Mouse (Mus musculus): ENCODE results near the gene Tpk1. TPM values are rescaled to one million over a fixed set of nuclear protein-coding genes. Genes with fewer than 3 reads are reported as not detected.
"Not testable (repeated sequence)": the region's sequence is repeated elsewhere in the genome, so short reads cannot be mapped to it uniquely, and the experiment has no call there.

Tpk1 gene
- total and polyA plus RNA-seq, 2 experiments: 6.2 to 16.7 TPM

DNA sequence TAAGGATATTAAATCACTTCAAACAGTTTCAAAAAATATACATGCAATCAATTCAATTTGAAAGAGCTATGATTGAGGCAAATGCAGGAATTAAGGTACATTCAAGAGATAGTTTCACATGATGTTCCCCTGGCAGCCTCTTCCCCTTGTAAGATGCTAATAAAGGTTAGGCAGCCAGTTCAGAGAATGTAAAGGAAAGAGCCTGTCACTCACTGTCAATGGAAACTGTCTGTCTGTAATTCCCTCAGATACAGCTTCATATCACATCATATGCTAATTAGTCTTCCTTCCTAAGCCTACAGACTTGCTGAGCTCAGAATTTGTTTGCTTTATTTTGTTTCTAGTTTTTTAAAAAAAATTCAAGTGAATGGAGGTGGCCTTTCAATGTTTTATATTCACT is 147.7 kb downstream of the Tpk1 start:
- H3K27me3 ChIP-seq (ENCODE audit: control insufficient read depth, insufficient read depth, low read length): no peaks in the 10 kb centered on the region
- TF ChIP-seq POLR2A (IDR thresholded peaks at IDR 0.05; ENCODE audit: extremely low read depth, insufficient read depth, low read length) (no peak), CTCF (IDR thresholded peaks at IDR 0.05; ENCODE audit: low read depth, low read length) (no peak)
- H3K36me3 ChIP-seq (ENCODE audit: control insufficient read depth, insufficient read depth, low read length): no peaks in the 10 kb centered on the region
- H3K79me2 ChIP-seq (ENCODE audit: control insufficient read depth, insufficient read depth, low read length): no peaks in the 10 kb centered on the region
- no peak overlapping the region for H3K27ac ChIP-seq (replicated peaks; ENCODE audit: insufficient read depth, low read depth, low read length)
- H3K4me1 ChIP-seq (ENCODE audit: control insufficient read depth, insufficient read depth, low read length): peaks cover 2% of the 10 kb centered on the region; the same call in 1 of the 2 replicates
- H3K9ac ChIP-seq (ENCODE audit: low read depth, low read length): no peak overlapping the region
- no peak for DNase-seq (ENCODE audit: extremely low read depth, low read depth, low spot score)
- no peak overlapping the region for H3K4me3 ChIP-seq (ENCODE audit: insufficient read depth, low read depth, low read length)

DNA sequence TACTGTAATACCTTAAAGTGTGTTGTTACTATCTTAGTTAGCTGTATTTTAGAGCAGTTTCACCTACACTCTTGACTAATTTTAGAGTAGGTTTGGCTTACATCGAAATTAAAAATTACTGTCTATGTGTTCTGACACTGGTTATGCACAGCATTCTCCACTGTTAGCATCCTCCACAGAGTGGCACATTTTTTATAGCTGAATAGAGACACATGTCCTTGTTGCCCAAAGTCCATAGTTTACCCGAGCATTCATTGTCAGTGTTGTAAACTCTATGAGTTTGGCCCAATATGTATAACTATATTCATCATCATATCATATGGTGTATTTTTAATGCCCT is 148.8 kb downstream of the Tpk1 start:
- Histone ChIP-seq H3K27me3 (ENCODE audit: control insufficient read depth, insufficient read depth, low read length) (no peaks in the 10 kb centered on the region), H3K9ac (ENCODE audit: low read depth, low read length) (no peak overlapping the region), H3K36me3 (ENCODE audit: control insufficient read depth, insufficient read depth, low read length) (no peaks in the 10 kb centered on the region), H3K27ac (replicated peaks; ENCODE audit: insufficient read depth, low read depth, low read length) (no peak overlapping the region), H3K4me3 (ENCODE audit: insufficient read depth, low read depth, low read length) (no peak overlapping the region), H3K79me2 (ENCODE audit: control insufficient read depth, insufficient read depth, low read length) (no peaks in the 10 kb centered on the region), H3K4me1 (ENCODE audit: control insufficient read depth, insufficient read depth, low read length) (peaks cover 2% of the 10 kb centered on the region; the same call in 1 of the 2 replicates)
- no peak for TF ChIP-seq CTCF (IDR thresholded peaks at IDR 0.05; ENCODE audit: low read depth, low read length)
- no peak for TF ChIP-seq POLR2A (IDR thresholded peaks at IDR 0.05; ENCODE audit: extremely low read depth, insufficient read depth, low read length)
- 88% methylated on average over 2 of the region's 2 CpGs for WGBS
- no peak for DNase-seq (ENCODE audit: extremely low read depth, low read depth, low spot score)

DNA sequence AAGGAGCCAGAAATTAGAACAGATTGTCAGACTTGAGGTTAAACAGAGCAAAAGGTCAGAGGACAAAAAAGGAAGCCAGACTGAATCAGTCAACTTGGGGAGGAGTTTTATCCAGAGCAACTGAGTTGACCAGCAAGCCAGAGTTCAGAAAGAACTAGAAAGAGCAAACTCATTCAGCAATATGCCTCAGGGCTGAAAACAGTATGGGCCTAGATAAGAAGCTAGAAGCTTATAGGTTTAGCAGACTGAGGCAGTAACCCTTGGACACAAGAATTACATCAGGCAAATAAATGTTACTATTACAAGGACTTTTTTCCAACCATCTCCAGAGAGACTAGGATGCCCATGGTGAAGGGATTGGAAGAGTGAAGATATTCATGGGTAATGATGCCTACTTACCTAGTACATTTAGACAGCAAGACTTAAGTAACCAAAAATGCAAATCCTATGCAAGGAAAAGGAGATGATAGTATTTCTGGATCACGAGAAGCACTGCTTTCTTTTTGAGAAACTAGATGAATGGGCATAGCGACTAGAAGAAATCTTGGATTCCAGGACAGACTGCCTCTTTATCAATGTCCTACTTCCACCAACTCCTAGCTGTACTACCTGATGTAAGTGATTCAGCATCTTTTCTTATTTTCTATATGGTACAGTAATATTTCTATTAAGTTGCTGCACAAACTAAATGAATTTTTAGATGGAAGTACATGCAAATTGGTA is 149.3 kb downstream of the Tpk1 start:
- TF ChIP-seq CTCF (IDR thresholded peaks at IDR 0.05; ENCODE audit: low read depth, low read length) (no peak), POLR2A (IDR thresholded peaks at IDR 0.05; ENCODE audit: extremely low read depth, insufficient read depth, low read length) (no peak)
- Histone ChIP-seq H3K4me3 (ENCODE audit: insufficient read depth, low read depth, low read length) (no peak overlapping the region), H3K27me3 (ENCODE audit: control insufficient read depth, insufficient read depth, low read length) (no peaks in the 10 kb centered on the region), H3K4me1 (ENCODE audit: control insufficient read depth, insufficient read depth, low read length) (peaks cover 2% of the 10 kb centered on the region; the same call in 1 of the 2 replicates), H3K79me2 (ENCODE audit: control insufficient read depth, insufficient read depth, low read length) (no peaks in the 10 kb centered on the region), H3K9ac (ENCODE audit: low read depth, low read length) (no peak overlapping the region), H3K36me3 (ENCODE audit: control insufficient read depth, insufficient read depth, low read length) (no peaks in the 10 kb centered on the region), H3K27ac (replicated peaks; ENCODE audit: insufficient read depth, low read depth, low read length) (no peak overlapping the region)
- WGBS: 98% methylated on average over 2 of the region's 2 CpGs
- DNase-seq (ENCODE audit: extremely low read depth, low read depth, low spot score): peak; percentile 36

DNA sequence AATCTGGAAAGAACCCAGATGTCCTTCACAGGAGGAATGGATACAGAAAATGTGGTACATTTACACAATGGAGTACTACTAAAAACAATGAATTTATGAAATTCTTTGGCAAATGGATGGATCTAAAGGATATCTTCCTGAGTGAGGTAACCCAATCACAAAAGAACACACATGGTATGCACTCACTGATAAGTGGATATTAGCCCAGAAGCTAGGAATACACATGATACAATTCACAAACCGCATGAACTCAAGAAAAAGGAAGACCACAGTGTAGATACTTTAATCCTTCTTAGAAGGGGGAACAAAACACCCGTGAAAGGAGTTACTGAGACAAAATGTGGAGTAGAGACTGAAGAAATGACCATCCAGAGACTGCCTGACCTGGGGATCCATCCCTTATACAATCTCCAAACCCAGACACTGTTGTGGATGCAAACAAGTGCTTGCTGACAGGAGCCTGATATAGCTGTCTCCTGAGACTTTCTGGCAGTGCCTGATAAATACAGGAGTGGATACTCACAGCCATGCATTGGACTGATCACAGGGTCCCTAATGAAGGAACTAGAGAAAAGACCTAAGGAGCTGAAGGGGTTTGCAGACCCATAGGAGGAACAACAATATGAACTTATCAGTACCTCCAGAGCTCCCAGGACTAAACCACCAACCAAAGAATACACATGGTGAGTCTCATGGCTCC is 159.2 kb downstream of the Tpk1 start:
- 90% methylated on average over 2 of the region's 2 CpGs for WGBS
- H3K79me2 ChIP-seq (ENCODE audit: control insufficient read depth, insufficient read depth, low read length); H3K36me3 ChIP-seq (ENCODE audit: control insufficient read depth, insufficient read depth, low read length); H3K4me1 ChIP-seq (ENCODE audit: control insufficient read depth, insufficient read depth, low read length); DNase-seq (ENCODE audit: extremely low read depth, low read depth, low spot score); H3K9ac ChIP-seq (ENCODE audit: low read depth, low read length); H3K27me3 ChIP-seq (ENCODE audit: control insufficient read depth, insufficient read depth, low read length); H3K27ac ChIP-seq (replicated peaks; ENCODE audit: insufficient read depth, low read depth, low read length); H3K4me3 ChIP-seq (ENCODE audit: insufficient read depth, low read depth, low read length): not testable (repeated sequence)

DNA sequence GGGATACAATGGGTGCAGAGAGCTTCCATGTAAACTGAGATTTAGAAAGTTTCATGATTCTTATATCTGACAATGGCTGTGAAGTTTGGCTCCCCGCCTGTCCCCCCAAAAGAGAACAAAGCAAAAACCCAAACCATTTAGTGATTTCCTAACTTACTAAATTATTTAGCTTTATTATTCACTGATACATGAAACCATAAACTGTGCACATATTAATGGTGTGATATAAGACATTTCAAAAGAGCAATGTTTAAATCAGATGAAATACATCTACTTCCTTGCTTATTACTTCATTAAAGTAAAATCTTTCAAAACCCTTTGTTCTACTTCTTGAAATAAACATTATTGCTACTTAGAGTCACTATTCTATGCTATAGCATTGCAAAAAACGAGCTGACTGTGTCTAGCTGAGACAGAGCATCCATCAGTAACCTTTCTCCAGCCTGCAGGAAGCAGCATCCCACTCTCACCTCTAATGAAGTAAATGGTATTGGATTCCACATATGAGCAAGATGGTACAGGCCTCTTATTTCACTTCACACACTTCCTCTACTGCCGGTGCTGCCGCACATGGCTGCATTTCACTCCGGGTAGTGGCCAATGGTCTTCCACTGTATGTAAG is 161.4 kb downstream of the Tpk1 start:
- no peak for DNase-seq (ENCODE audit: extremely low read depth, low read depth, low spot score)
- H3K4me3 ChIP-seq (ENCODE audit: insufficient read depth, low read depth, low read length): no peak overlapping the region
- 95% methylated on average over 5 of the region's 5 CpGs for WGBS
- no peaks in the 10 kb centered on the region for H3K79me2 ChIP-seq (ENCODE audit: control insufficient read depth, insufficient read depth, low read length)
- H3K4me1 ChIP-seq (ENCODE audit: control insufficient read depth, insufficient read depth, low read length): no peaks in the 10 kb centered on the region
- H3K27ac ChIP-seq (replicated peaks; ENCODE audit: insufficient read depth, low read depth, low read length): no peak overlapping the region
- H3K27me3 ChIP-seq (ENCODE audit: control insufficient read depth, insufficient read depth, low read length): no peaks in the 10 kb centered on the region
- TF ChIP-seq POLR2A (IDR thresholded peaks at IDR 0.05; ENCODE audit: extremely low read depth, insufficient read depth, low read length): no peak
- no peak for TF ChIP-seq CTCF (IDR thresholded peaks at IDR 0.05; ENCODE audit: low read depth, low read length)
- no peaks in the 10 kb centered on the region for H3K36me3 ChIP-seq (ENCODE audit: control insufficient read depth, insufficient read depth, low read length)
- no peak overlapping the region for H3K9ac ChIP-seq (ENCODE audit: low read depth, low read length)

DNA sequence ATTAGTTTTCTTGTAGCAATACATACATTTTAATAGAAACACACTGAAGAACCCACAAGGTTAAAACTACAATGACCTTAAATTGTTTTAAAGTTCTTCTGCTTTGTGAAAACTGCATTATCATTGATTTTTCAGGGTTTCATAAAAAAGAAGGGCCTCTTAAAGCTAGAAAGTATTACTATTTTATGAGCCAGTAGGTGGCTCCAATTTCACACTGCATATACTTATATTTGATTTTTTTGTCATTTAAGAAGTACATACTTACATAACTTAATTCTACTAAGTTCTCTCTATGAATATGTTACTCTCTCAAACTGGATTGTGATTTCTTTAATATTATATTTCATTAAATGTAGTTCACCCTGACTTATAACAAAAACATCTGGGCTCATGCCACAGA is 173.7 kb downstream of the Tpk1 start:
- no peak overlapping the region for H3K9ac ChIP-seq (ENCODE audit: low read depth, low read length)
- peak; percentile 16 for DNase-seq (ENCODE audit: extremely low read depth, low read depth, low spot score)
- no peaks in the 10 kb centered on the region for H3K27me3 ChIP-seq (ENCODE audit: control insufficient read depth, insufficient read depth, low read length)
- TF ChIP-seq CTCF (IDR thresholded peaks at IDR 0.05; ENCODE audit: low read depth, low read length) (no peak), POLR2A (IDR thresholded peaks at IDR 0.05; ENCODE audit: extremely low read depth, insufficient read depth, low read length) (no peak)
- H3K36me3 ChIP-seq (ENCODE audit: control insufficient read depth, insufficient read depth, low read length): no peaks in the 10 kb centered on the region
- no peaks in the 10 kb centered on the region for H3K4me1 ChIP-seq (ENCODE audit: control insufficient read depth, insufficient read depth, low read length)
- H3K4me3 ChIP-seq (ENCODE audit: insufficient read depth, low read depth, low read length): no peak overlapping the region
- no peaks in the 10 kb centered on the region for H3K79me2 ChIP-seq (ENCODE audit: control insufficient read depth, insufficient read depth, low read length)
- H3K27ac ChIP-seq (replicated peaks; ENCODE audit: insufficient read depth, low read depth, low read length): no peak overlapping the region
